Mouse (Mus musculus): ENCODE measurements at regions not wholly inside any gene's neighbourhood (a gene's known extent, or its start where the extent isn't known, plus 50 kb on each side); places are given as distances from the start of the nearest gene placed in this dataset. TPM values are rescaled to one million over a fixed set of nuclear protein-coding genes. Genes with fewer than 3 reads are reported as not detected.

- H3K36me3 ChIP-seq (ENCODE audit: control insufficient read depth, insufficient read depth, low read length) = no peaks in the 10 kb centered on the region
- H3K9ac ChIP-seq (ENCODE audit: low read length) = no peak overlapping the region
- H3K4me2 ChIP-seq (ENCODE audit: low read length) = no peak overlapping the region
- H3K4me3 ChIP-seq (ENCODE audit: control insufficient read depth in 1 of 2, insufficient read depth in 1 of 2, low read depth in 1 of 2, low read length in 2 of 2) = no peak overlapping the region
- 70% methylated on average over 4 of the region's 4 CpGs for WGBS
- no peaks in the 10 kb centered on the region; the same call in 1 of the 2 replicates for H3K27me3 ChIP-seq (ENCODE audit: control insufficient read depth, insufficient read depth, low read length)
- H3K4me1 ChIP-seq (ENCODE audit: control insufficient read depth in 2 of 2, insufficient read depth in 2 of 2, low read length in 2 of 2) = no peaks in the 10 kb centered on the region
- no peaks in the 10 kb centered on the region for H3K9me3 ChIP-seq (ENCODE audit: control insufficient read depth, low read length)
- no peak for ATAC-seq (ENCODE audit: insufficient number of reproducible peaks, insufficient read depth, low FRiP score, low read depth)
- no peak overlapping the region for H3K27ac ChIP-seq (replicated peaks in 1 of 2; ENCODE audit: control insufficient read depth in 1 of 2, insufficient read depth in 1 of 2, low read depth in 2 of 2, low read length in 2 of 2)
These were observed 61.5 kb upstream of the Elac2 start for GRCm38 (mm10) chr11:64917301-64917700.

GRCm38 (mm10) chr11:64924989-64925388, 53.8 kb upstream of the Elac2 start:
- Histone ChIP-seq H3K27ac (replicated peaks in 1 of 2; ENCODE audit: control insufficient read depth in 1 of 2, insufficient read depth in 1 of 2, low read depth in 2 of 2, low read length in 2 of 2) (no peak overlapping the region), H3K27me3 (ENCODE audit: control insufficient read depth, insufficient read depth, low read length) (no peaks in the 10 kb centered on the region), H3K4me1 (ENCODE audit: control insufficient read depth in 2 of 2, insufficient read depth in 2 of 2, low read length in 2 of 2) (0 out of 4 replicates have a peak, but pooled peaks cover 2 to 3% of the 10 kb centered on the region in 2 experiments), H3K4me3 (ENCODE audit: control insufficient read depth in 1 of 2, insufficient read depth in 1 of 2, low read depth in 1 of 2, low read length in 2 of 2) (no peak overlapping the region), H3K9ac (ENCODE audit: low read length) (no peak overlapping the region), H3K9me3 (ENCODE audit: control insufficient read depth, low read length) (no peaks in the 10 kb centered on the region), H3K36me3 (ENCODE audit: control insufficient read depth, insufficient read depth, low read length) (no peaks in the 10 kb centered on the region), H3K4me2 (ENCODE audit: low read length) (no peak overlapping the region)
- 57% methylated on average over 2 of the region's 2 CpGs for WGBS
- ATAC-seq (ENCODE audit: insufficient number of reproducible peaks, insufficient read depth, low FRiP score, low read depth) = no peak

DNA sequence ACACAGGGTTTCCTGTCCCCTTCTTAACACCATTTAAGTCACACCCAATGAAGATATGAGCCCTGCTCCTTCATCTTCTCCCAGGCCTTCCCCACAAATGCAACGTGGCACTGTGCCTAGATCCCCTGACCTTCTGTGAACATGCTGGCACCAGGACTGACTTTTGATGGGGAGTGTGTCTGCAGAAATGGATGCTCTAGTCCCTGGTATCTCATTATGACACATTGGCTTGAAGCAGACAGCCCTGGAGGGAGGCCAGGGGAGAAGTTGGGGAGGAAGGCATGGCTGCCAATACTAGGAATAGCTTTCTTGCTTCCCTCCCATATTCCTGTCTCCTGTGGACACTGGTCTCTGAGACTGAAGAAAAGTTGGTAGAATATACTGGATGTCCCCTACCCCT, 52.9 kb upstream of the Elac2 start:
- Histone ChIP-seq H3K36me3 (ENCODE audit: control insufficient read depth, insufficient read depth, low read length) (no peaks in the 10 kb centered on the region), H3K4me1 (ENCODE audit: control insufficient read depth in 2 of 2, insufficient read depth in 2 of 2, low read length in 2 of 2) (0 out of 4 replicates have a peak, but pooled peaks cover 2 to 3% of the 10 kb centered on the region in 2 experiments), H3K4me3 (ENCODE audit: control insufficient read depth in 1 of 2, insufficient read depth in 1 of 2, low read depth in 1 of 2, low read length in 2 of 2) (no peak overlapping the region), H3K27me3 (ENCODE audit: control insufficient read depth, insufficient read depth, low read length) (no peaks in the 10 kb centered on the region), H3K9me3 (ENCODE audit: control insufficient read depth, low read length) (no peaks in the 10 kb centered on the region), H3K4me2 (ENCODE audit: low read length) (no peak overlapping the region), H3K27ac (replicated peaks in 1 of 2; ENCODE audit: control insufficient read depth in 1 of 2, insufficient read depth in 1 of 2, low read depth in 2 of 2, low read length in 2 of 2) (no peak overlapping the region), H3K9ac (ENCODE audit: low read length) (no peak overlapping the region)
- ATAC-seq (ENCODE audit: insufficient number of reproducible peaks, insufficient read depth, low FRiP score, low read depth) = no peak
- WGBS = 42% methylated on average over 1 of the region's 1 CpGs

Small RNAs in the stretch of these regions (microRNA-seq; reads per million reads assigned to microRNA genes)
- gene Gm24275 = not detected

All from heart, embryonic 14.5 days (tissue).